Mouse (Mus musculus): ENCODE data around the gene Txndc17. TPM values are rescaled to one million over a fixed set of nuclear protein-coding genes. Genes with fewer than 3 reads are reported as not detected.
"Not testable (repeated sequence)": the region's sequence is repeated elsewhere in the genome, so short reads cannot be mapped to it uniquely, and the experiment has no call there.

The Txndc17 gene
- 8.2 and 31.1 TPM in 2 replicates for polyA plus RNA-seq (2012; ENCODE audit: insufficient read depth, low replicate concordance)

DNA sequence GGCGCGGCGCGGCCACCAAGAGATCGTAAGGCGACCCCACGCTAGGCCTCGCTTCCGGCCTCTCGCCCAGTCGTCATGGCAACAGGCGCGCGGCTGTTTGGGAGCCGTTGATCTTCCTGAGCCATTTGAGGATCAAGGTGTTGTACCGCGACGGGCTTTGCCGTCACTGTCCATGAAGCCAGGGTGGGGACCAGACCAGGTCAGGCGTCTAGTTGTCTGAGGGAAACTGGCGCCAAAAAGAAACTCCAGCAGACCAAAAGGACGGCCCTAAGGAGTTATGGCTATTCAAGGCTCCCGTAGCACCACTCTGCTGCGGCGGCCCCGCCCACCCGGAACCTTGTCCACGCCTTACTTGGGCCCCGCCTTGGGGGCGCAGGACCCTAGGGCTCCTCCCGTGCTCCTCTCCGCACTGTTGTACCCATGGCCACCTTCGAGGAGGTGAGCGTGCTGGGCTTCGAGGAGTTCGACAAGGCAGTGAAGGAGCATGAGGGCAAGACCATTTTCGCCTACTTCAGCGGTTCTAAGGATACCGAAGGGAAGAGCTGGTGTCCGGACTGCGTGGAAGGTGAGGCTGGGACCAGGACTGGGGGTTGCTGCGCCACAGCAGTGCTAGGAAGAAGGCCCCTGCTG lies at the start of gene Txndc17, which contains the start of gene 4933427D14Rik:
TSS of gene Txndc17 (plus strand) at position 344 of the 630 bp plus-strand sequence.
TSS of gene 4933427D14Rik (minus strand) at position 256 of the 630 bp plus-strand sequence.
- TF ChIP-seq FLI1 (IDR thresholded peaks at IDR 0.05; ENCODE audit: low read length) (no peak), GATA1 (IDR thresholded peaks at IDR 0.05; ENCODE audit: borderline replicate concordance, low read length) (no peak)

DNA sequence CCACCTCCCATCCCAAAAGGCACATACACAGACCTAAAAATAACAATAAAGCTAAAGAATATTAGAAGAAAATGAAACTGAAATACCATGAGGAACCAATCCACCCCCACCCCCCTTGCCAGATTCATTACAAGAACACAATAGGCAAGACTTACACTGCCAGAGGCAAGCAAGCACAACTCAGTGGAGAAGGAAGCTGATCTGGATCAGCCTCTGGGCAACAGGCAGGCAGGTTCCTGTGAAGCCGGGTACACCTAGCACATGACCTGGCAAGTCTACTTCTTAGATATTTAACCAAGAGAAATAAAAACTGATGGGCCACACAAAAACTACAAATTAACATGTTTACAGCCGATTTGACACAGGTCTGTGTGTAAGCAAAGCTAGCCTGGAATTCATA lies 44.1 kb upstream of the Txndc17 start:
- no peaks in the 10 kb centered on the region for H3K27me3 ChIP-seq (replicated peaks)
- peaks cover under 1% of the 10 kb centered on the region for H3K4me1 ChIP-seq
- H3K9me3 ChIP-seq, result no peaks in the 10 kb centered on the region
- no peak overlapping the region for H3K4me3 ChIP-seq (replicated peaks)
- TF ChIP-seq GATA1 (IDR thresholded peaks at IDR 0.05; ENCODE audit: borderline replicate concordance, low read length), result no peak
- TF ChIP-seq FLI1 (IDR thresholded peaks at IDR 0.05; ENCODE audit: low read length), result no peak
- peaks cover 90% of the 10 kb centered on the region for H3K36me3 ChIP-seq (replicated peaks; ENCODE audit: low read length)

More for the DNA sequence above, at the start of gene Txndc17, which contains the start of gene 4933427D14Rik:
- peak within 1 kb of the TSS; percentile 96 for H3K4me3 ChIP-seq (replicated peaks)
- peaks cover 39% of the 10 kb centered on the region for H3K36me3 ChIP-seq (replicated peaks; ENCODE audit: low read length)
- H3K27me3 ChIP-seq (replicated peaks), result no peaks in the 10 kb centered on the region
- H3K4me1 ChIP-seq, result peaks cover 40% of the 10 kb centered on the region
- H3K9me3 ChIP-seq, result no peaks in the 10 kb centered on the region

DNA sequence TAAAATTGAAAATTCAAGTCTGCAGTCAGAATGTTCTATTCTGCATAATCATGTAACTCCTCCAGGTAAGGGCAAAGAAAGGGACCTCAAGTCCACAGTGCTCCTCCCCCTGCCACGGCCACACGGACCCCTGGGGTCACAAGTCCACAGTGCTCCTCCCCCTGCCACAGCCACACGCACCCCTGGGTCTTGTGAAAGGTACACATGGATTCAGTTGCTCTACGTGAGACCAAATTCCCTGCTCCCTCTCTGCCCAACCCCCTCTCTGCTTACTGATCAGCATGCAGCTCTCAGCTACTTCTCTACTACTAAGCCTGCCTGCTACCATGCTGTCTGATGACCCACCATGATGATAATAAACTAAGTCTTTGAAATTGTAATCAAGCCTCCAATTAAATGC lies 37.5 kb upstream of the Txndc17 start:
- Histone ChIP-seq H3K4me1 (peaks cover 5% of the 10 kb centered on the region), H3K4me3 (replicated peaks) (no peak overlapping the region), H3K27me3 (replicated peaks) (no peaks in the 10 kb centered on the region), H3K36me3 (replicated peaks; ENCODE audit: low read length) (peaks cover 85% of the 10 kb centered on the region), H3K9me3 (no peaks in the 10 kb centered on the region)
- TF ChIP-seq GATA1 (IDR thresholded peaks at IDR 0.05; ENCODE audit: borderline replicate concordance, low read length), result no peak
- TF ChIP-seq FLI1 (IDR thresholded peaks at IDR 0.05; ENCODE audit: low read length), result no peak

DNA sequence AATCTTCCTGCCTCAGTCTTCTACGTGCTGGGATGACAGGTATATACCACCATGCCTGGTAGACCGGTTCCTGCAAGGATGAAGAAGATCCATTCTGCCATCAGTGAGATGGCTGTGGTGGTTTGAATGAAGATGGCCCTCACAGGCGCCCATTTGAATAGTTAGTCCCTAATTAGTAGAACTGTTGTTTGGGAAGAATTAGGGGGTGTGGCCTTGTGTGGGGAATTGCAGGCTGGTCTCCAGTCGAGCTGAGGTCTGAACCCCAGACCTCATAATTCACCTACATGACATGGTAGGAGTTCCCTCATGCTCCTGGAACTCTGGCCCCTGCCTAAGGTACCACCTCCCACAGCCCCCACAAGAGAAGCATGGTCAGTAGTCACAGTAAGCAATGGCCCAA lies 35.4 kb upstream of the Txndc17 start:
- not testable (repeated sequence) for H3K9me3 ChIP-seq; H3K4me3 ChIP-seq (replicated peaks); H3K4me1 ChIP-seq; H3K27me3 ChIP-seq (replicated peaks)
- H3K36me3 ChIP-seq (replicated peaks; ENCODE audit: low read length), result peaks cover 85% of the 10 kb centered on the region

DNA sequence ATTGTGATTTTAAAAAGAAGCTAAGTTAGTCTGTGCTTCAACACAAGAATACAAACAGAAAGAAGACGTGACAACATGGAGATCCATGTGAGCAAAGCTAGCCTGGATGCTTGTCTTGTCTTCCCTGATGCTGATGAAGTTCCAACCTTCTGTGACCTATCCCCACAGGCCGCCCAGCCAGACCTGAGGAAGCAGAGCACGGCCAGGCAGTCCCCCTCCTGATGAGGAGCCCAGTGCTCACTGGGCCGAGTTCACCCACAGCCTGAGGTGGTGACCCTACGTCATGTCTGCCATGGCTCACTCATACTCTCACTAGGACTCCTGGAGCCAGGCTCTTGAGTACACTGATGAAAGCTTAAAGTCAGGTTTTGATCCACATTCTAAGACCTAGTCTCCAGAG lies 33.8 kb upstream of the Txndc17 start:
- H3K4me1 ChIP-seq, result peaks cover under 1% of the 10 kb centered on the region; the same call in 1 of the 2 replicates
- no peak overlapping the region for H3K4me3 ChIP-seq (replicated peaks)
- TF ChIP-seq FLI1 (IDR thresholded peaks at IDR 0.05; ENCODE audit: low read length) (no peak), GATA1 (IDR thresholded peaks at IDR 0.05; ENCODE audit: borderline replicate concordance, low read length) (no peak)
- H3K9me3 ChIP-seq, result no peaks in the 10 kb centered on the region
- H3K27me3 ChIP-seq (replicated peaks), result no peaks in the 10 kb centered on the region
- peaks cover 86% of the 10 kb centered on the region for H3K36me3 ChIP-seq (replicated peaks; ENCODE audit: low read length)

DNA sequence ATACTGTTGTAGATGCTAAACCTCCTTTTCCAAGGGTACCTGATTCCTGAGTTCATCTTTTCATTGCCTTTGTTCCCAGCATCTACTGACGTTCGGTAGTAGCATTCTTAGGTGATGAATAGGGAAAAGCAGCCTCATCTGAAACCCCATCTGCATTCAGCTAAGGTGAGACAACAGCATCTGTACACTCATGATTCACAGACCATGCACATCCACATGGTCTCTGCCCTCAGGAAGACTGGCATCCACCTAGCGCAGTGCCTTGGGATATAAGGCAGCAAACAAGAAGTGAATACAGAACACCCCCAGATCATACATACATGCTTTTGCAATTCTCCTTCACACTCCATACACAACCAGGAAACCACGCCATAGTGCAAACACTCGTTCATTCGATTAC lies 32.6 kb upstream of the Txndc17 start:
- H3K4me3 ChIP-seq (replicated peaks), result no peak overlapping the region

DNA sequence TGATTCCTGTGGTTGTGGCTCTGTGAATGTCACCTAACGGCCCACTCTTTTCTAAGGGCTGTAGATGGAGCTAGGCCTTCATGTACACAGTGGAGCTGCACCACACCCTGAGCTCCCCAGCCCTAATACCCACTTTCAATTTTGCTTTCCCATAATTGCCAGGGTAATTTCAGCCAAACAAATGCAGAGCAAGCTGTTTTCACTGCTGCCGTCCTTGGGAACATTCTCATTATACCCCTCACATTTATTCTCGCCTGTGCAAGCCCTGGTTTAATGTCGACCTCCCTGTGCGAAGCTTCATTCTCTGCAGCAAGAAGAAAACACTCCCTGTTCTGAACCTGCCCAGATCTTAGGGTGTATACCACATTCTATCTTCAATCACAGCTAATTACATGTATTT lies 31.4 kb upstream of the Txndc17 start:
- TF ChIP-seq FLI1 (IDR thresholded peaks at IDR 0.05; ENCODE audit: low read length) (no peak), GATA1 (IDR thresholded peaks at IDR 0.05; ENCODE audit: borderline replicate concordance, low read length) (no peak)
- H3K4me1 ChIP-seq, result no peaks in the 10 kb centered on the region
- no peak overlapping the region for H3K4me3 ChIP-seq (replicated peaks)
- peaks cover 85% of the 10 kb centered on the region for H3K36me3 ChIP-seq (replicated peaks; ENCODE audit: low read length)
- H3K9me3 ChIP-seq, result no peaks in the 10 kb centered on the region
- H3K27me3 ChIP-seq (replicated peaks), result no peaks in the 10 kb centered on the region

More for the DNA sequence above, 32.6 kb upstream of the Txndc17 start:
- Histone ChIP-seq H3K27me3 (replicated peaks) (no peaks in the 10 kb centered on the region), H3K9me3 (no peaks in the 10 kb centered on the region), H3K4me1 (no peaks in the 10 kb centered on the region), H3K36me3 (replicated peaks; ENCODE audit: low read length) (peaks cover 86% of the 10 kb centered on the region)
- no peak for TF ChIP-seq FLI1 (IDR thresholded peaks at IDR 0.05; ENCODE audit: low read length)

DNA sequence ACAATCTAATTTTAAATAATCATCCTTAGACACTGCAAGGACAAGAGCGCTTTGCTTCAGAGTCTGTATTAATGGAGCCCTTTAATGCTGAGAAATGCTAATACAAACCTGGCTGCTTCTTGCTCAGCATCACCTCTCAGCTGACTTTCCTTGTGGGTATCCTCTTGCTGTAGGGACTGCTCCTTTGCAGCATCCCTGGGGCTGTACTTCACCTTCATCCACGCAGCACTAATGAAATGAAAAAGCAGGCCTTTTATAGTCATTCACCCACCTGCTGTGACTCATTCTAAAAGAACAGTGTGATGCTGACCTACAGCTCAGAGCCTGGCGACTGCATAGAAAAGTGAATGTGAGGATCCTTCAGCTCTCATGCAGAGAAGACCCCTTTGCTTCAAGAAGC lies 30.8 kb upstream of the Txndc17 start:
- peaks cover 90% of the 10 kb centered on the region for H3K36me3 ChIP-seq (replicated peaks; ENCODE audit: low read length)
- H3K27me3 ChIP-seq (replicated peaks), result no peaks in the 10 kb centered on the region
- no peaks in the 10 kb centered on the region for H3K4me1 ChIP-seq
- H3K4me3 ChIP-seq (replicated peaks), result no peak overlapping the region
- no peak for TF ChIP-seq FLI1 (IDR thresholded peaks at IDR 0.05; ENCODE audit: low read length)
- no peak for TF ChIP-seq GATA1 (IDR thresholded peaks at IDR 0.05; ENCODE audit: borderline replicate concordance, low read length)
- H3K9me3 ChIP-seq, result no peaks in the 10 kb centered on the region

DNA sequence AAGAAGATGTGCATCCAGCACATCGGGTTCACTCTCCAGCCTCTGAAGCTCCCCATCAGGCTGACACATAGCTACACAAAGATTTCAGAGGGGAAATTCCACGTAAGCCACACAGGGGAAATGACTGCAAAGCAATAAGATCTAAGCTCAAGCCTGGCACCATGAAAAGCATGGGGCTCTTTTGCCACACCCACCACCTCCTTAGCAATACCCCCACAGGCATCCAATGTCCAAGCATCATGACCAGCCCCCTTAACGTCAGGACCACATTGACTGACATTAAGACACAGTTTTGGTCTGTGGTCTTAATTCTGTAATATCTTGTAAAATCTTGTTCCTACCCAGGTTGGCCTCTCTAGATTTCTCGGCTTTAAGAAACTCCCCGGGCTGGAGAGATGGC lies 26.8 kb upstream of the Txndc17 start:
- Histone ChIP-seq H3K9me3 (no peaks in the 10 kb centered on the region), H3K27me3 (replicated peaks) (no peaks in the 10 kb centered on the region), H3K36me3 (replicated peaks; ENCODE audit: low read length) (peaks cover 76% of the 10 kb centered on the region), H3K4me1 (no peaks in the 10 kb centered on the region), H3K4me3 (replicated peaks) (no peak overlapping the region)
- no peak for TF ChIP-seq GATA1 (IDR thresholded peaks at IDR 0.05; ENCODE audit: borderline replicate concordance, low read length)
- TF ChIP-seq FLI1 (IDR thresholded peaks at IDR 0.05; ENCODE audit: low read length), result no peak

DNA sequence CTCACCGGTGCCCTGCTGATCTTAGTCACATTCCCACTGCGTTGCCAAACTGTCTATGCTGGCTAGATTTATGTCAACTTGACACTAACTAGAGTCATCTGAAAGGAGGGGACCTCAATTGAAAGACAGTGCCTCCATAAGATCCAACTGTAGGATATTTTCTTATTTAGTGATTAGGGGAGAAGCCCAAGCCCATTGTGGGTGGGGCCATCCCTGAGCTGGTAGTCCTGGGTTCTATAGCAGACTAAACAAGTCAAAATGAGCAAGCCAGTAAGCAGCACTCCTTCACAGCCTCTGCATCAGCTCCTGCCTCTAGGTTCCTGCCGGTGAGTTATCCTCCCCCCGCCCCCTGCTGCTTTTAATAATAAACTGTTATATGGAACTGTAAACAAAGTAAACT lies 26.2 kb upstream of the Txndc17 start:
- no peaks in the 10 kb centered on the region for H3K27me3 ChIP-seq (replicated peaks)
- no peak for TF ChIP-seq FLI1 (IDR thresholded peaks at IDR 0.05; ENCODE audit: low read length)
- no peak for TF ChIP-seq GATA1 (IDR thresholded peaks at IDR 0.05; ENCODE audit: borderline replicate concordance, low read length)
- no peak overlapping the region for H3K4me3 ChIP-seq (replicated peaks)
- peaks cover 74% of the 10 kb centered on the region for H3K36me3 ChIP-seq (replicated peaks; ENCODE audit: low read length)
- H3K9me3 ChIP-seq, result no peaks in the 10 kb centered on the region
- H3K4me1 ChIP-seq, result peaks cover 4% of the 10 kb centered on the region

Data from megakaryocyte, embryonic 14.5 days (primary cell).